Mouse (Mus musculus) central nervous system, embryonic 14 days (tissue): Measurements from ENCODE around the gene P2rx6. TPM values are rescaled to one million over a fixed set of nuclear protein-coding genes. Genes with fewer than 3 reads are reported as not detected.

ENCODE experiments used
- polyA plus RNA-seq: library from polyadenylated mRNA; depleted of rRNA; stranded (reverse); fragments of >200 nt; gene quantifications from 2 replicates; pipeline ENCODE4 v1.2.3, GENCODE M21; 2012; rRNA removed

Gene P2rx6
- 1.5 and 2.1 TPM in 2 replicates for polyA plus RNA-seq

DNA sequence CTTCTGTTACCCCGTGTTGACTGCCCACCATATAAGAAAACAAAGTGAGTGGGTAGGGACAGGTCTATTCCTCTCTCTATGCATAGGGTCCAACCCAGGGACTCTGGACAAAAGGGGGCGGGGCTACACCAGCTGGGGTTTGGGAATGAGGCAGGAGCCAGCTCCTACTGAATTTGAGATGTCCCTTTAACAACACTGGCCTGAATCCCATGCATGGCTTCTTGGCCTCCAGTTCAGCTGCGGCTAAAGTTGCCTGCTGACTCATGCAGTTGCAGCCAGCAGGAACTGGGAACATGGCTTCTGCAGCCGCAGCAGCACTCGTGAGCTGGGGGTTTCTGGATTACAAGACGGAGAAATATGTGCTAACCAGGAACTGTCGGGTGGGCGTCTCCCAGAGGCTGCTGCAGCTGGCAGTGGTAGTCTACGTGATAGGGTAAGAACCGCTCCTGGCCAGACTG is at the start of gene P2rx6:
P2rx6 (plus strand) TSS at position 135 of the 458 bp plus-strand sequence.

DNA sequence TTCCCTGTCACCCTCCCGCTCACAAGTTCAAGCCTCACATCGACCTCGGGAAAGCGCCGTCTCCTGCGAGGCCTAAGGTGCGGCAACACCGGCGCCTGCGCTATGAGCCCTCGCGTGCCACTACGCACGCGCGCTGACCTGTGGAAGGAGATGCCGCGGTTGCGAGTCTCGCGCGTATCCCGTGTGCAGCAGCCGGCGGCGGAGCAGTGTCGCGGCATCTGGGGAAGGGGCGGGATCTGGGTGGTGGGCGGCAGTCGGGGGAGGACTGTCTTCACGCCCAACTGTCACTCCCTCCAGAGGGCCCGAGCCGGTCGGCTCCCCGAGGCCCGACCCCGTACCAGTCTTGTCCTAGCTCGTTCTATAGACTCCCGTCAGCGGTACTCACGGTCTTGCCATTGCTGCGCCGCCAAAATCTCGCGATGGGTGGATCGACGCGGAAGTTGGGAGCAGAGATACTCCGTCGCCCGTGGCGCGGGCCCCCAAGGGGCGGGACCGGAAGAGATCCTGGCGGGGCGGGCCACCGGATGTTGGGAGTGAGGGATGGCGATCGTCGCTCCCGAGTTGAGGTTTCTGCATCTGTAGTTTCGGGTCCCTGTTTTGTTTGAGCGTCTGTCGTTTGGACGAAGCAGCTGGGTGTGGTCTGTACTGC is 30.9 kb upstream of the P2rx6 start, which contains the start of gene Thap7:
Thap7 (minus strand) TSS at position 497 of the 649 bp plus-strand sequence.

DNA sequence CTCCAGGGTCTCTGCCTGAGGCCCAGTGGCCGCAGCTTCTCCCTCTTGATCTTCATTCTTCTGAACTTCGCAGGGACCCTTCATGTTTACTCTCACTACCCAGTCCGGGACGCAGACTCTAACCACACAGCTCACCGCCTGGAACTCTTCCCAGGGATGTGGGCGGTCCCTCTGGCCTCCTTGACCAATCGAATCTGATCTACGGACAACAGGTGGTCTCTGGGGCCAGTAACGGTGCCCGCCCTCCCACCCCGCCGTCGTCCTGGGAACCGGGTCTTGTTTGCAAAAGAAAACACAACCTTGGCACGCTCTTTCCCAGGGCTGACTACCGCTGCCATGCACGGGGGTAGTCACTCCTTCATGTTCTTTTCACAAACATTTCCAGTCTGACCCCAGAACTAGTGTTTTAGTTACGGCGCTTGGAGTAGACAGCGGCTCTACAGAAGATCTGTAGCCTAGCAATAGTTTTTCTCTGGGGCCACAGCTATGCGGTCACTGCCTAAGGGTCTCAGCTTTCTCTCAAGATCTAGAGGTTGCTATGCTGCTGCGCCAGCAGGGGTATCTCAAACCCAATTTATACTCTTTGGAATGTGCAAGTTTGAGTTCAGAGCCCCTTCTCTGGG is 446 bp upstream of the P2rx6 start, which contains the start of gene Lrrc74b:
Lrrc74b (minus strand) TSS at position 120 of the 623 bp plus-strand sequence.

DNA sequence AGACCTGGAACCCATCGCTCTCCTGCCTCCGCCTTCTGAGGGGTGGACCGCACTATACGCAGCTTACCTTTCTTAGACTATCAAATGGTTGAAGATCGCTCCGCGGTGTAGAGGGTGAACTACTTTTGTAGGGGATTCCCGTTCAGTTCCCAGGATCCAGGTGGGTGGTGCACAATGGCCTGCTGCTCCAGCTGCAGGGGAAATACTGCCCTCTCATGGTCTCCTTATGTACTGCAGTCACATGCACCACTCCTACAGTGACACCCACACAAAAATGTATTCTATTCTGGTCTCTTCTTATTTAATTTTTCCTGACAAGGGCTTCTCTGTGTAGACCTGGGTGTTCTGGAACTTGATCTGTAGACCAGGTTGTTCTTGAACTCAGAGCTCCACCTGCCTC is 21.4 kb downstream of the P2rx6 start, which contains the start of gene Slc7a4:
Slc7a4 (minus strand) TSS at position 151 of the 400 bp plus-strand sequence.

DNA sequence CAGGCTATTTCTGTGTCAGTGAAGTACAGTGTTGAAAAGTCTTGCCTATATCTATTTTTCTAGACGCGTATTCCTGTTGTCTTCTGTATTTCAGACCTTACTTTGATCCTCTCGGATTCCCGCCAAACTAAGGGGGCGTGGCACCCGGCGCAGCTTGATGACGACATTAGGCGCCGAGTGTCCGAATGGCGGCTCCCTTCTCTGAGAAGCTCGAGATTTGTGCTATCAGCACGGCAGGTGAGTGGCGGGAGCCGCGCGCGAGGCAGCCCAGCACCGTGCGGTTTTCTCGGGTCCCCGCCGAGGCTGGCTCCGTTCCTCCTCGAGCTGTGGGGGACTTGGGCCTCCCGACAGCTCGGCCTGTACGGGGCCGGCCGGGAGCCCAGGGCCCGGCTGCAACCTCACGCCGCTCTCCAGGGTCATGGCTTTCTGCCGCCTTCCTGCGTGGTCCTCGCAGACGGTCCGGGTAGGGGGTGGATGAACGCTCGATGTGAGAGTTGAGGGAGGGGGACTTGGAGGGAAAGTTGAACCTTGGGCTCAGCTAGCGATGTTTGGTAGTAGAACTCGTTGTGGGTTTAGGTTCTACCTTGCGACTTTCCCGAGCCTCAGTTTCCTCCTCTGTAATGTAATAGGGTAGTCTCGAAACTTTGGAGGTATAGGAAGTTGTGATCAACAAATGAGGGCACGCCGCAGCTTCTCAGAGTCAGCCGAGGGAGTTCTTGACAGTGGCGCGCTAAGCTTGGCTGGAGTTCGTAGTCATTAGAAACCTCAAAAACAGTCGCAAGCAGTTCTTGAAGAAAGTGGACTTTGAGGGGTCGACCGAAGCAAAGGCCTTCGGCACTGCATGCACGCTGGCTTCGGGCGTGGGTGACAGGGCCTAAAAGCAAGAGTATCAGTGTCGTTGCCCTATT is 57.8 kb downstream of the P2rx6 start, which contains the start of gene Smpd4:
Smpd4 (plus strand) TSS at position 157 of the 908 bp plus-strand sequence.

Other genes starting within 250 kb of the P2rx6 start
- gene Serpind1, start 230.5 kb upstream of the P2rx6 start, polyA plus RNA-seq, result 1.1 and 1.5 TPM in 2 replicates
- gene Snap29, start 155.9 kb upstream of the P2rx6 start, polyA plus RNA-seq, result 12.6 and 13.4 TPM in 2 replicates
- gene Pi4ka, start 155.6 kb upstream of the P2rx6 start, polyA plus RNA-seq, result 131 and 133 TPM in 2 replicates
- gene Crkl, start 109.9 kb upstream of the P2rx6 start, polyA plus RNA-seq, result 33.8 and 39.8 TPM in 2 replicates
- gene Aifm3, start 72.3 kb upstream of the P2rx6 start, polyA plus RNA-seq, result 16.5 and 20.2 TPM in 2 replicates
- 264 and 273 TPM in 2 replicates for gene Lztr1, start 53.2 kb upstream of the P2rx6 start, polyA plus RNA-seq
- gene Thap7, start 30.7 kb upstream of the P2rx6 start, polyA plus RNA-seq, result 77.6 and 81.3 TPM in 2 replicates
- 0.45 and 0.53 TPM in 2 replicates for gene Lrrc74b, start 638 bp upstream of the P2rx6 start, polyA plus RNA-seq
- 20.6 and 23.0 TPM in 2 replicates for gene Slc7a4, start 21.3 kb downstream of the P2rx6 start, polyA plus RNA-seq
- 96.9 and 97.1 TPM in 2 replicates for gene Smpd4, start 57.5 kb downstream of the P2rx6 start, polyA plus RNA-seq
- gene Ccdc74a, start 84.6 kb downstream of the P2rx6 start, polyA plus RNA-seq, result 7.2 and 8.7 TPM in 2 replicates
- gene Med15, start 171.0 kb downstream of the P2rx6 start, polyA plus RNA-seq, result 66.0 and 74.6 TPM in 2 replicates
- gene Klhl22, start 197.7 kb downstream of the P2rx6 start, polyA plus RNA-seq, result 87.9 and 99.2 TPM in 2 replicates
- 13.9 and 53.3 TPM in 2 replicates for gene Scarf2, start 235.4 kb downstream of the P2rx6 start, polyA plus RNA-seq